Mouse (Mus musculus): Measurements from ENCODE around the gene Josd1. TPM values are rescaled to one million over a fixed set of nuclear protein-coding genes. Genes with fewer than 3 reads are reported as not detected.
"Not testable (repeated sequence)": the region's sequence is repeated elsewhere in the genome, so short reads cannot be mapped to it uniquely, and the experiment has no call there.

Josd1 gene
- total RNA-seq, 2 experiments from 2014 or later: 71.7 to 71.8 TPM

- intact Hi-C loops (cut with DNase I): no loop called here
- no peak for DNase-seq (ENCODE audit: low spot score in 2 of 2)
Observed at GRCm38 (mm10) chr15:79694512-79694911, 6.8 kb upstream of the Josd1 start.

- intact Hi-C loops (cut with DNase I): no loop called here
- DNase-seq (ENCODE audit: low spot score in 2 of 2): no peak
Observed at GRCm38 (mm10) chr15:79693740-79694139, 6.0 kb upstream of the Josd1 start.

DNA sequence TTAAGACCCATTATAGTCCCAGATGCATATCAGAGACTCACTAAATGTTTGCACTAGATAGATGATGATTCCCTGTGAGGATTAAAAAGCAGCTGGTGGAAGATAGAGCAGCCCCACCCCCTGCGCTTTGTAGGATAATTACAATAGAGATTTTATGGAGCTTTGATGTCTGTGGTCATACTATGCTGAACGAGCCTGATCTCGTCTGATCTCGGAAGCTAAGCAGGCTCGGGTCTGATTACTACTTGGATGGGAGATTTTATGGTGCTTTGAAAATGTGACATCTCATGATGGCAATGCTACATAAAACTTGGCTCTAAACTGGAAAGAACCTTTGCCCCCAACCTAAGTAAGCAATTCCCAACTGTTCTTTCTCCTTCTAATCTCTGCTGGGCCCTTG is 4.6 kb upstream of the Josd1 start:
- intact Hi-C loops (cut with DNase I): no loop called here
- no peak for DNase-seq (ENCODE audit: low spot score in 2 of 2)

DNA sequence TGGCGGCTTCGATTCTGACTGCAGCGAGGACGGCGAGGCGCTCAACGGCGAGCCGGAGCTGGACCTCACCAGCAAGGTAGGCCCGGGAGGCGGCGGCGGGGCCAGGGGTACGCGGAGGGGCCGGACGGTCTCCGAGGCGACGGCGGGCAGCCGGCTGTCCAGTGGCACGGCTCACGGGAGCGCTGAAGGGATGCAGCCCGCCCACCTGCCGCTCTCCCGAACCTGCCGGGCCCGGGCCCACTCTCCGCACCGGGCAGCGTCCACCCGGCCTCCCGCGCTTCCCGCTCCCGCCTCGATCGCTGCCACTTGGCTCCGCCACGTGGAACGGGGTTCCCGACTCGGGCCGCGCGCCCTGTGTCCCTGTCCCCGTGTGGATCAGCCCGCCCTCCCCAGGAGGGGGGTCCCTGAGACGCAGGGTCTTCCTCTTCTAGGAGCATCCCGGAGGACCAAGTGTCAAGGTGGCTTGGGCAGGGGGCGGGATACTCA is 3.3 kb upstream of the Josd1 start:
- intact Hi-C loops (cut with DNase I): no loop called here
- DNase-seq (ENCODE audit: low spot score in 2 of 2): no peak

GRCm38 (mm10) chr15:79690426-79691022 is 2.8 kb upstream of the Josd1 start, which contains the start of gene Gtpbp1:
Gtpbp1 (plus strand) TSS chr15:79690845.
- intact Hi-C loops (cut with DNase I): no loop called here
- peak; percentile 99 to 100 for DNase-seq (ENCODE audit: low spot score in 2 of 2)

GRCm38 (mm10) chr15:79689662-79690425 is 2.1 kb upstream of the Josd1 start:
- intact Hi-C loops (cut with DNase I): no loop called here
- DNase-seq (ENCODE audit: low spot score in 2 of 2): no peak

DNA sequence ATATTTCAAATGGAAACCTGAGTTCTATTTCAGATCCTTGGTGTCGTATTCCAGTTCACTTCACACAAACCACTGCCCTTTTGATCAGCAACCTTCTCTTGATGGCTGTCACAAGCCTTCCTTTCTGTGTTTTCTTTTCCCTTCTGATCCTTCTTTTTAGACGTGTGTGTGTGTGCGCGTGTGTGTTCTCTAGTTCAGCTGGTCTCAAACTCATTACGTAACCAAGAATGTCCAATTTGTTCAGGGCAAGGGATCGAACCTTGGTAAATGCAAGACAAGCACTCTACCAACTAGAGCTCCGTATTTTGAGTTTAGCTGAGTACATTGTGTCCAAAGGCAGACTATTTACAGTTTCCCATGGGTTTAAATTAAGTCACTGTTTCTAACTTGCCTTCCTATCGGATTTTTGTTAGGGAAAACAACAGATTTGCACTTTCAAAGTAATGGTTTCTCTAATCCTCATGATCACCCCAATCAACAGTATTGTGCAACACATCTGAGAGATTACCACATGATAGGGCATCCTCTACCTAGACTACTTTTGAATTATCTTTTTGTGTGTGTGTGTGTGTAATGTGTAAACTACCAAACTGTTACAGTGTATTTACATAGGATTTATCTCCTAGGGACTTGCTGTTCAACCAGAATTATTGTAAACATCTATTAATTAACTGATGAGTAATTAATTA is 693 bp upstream of the Josd1 start:
- intact Hi-C loops (cut with DNase I): loop anchor here (1.0 kb wide), 1 partner anchor 29 kb away; the partner anchor contains the start of gene Cby1
- no peak for DNase-seq (ENCODE audit: low spot score in 2 of 2)

DNA sequence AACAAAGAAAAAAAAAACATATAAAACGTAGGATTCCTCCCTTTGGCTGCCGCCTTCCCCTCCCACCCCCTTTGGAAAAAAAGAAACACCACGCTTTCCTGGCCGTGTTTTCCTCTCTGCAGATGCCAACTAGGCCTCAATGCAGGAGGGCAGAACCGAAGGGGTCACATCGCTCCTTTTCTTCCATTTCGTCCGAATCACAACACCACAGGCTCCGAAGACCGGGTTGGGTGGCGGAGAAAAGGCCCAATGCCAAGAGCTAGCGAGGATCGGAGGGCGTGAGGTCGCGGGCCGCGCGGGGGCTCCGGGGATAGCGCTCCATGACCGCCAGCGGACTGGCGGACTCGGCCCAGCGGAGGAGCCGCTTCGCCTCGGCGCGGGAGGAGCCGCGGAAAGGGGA is 544 bp downstream of the Josd1 start:
- DNase-seq (ENCODE audit: low spot score in 2 of 2): no peak
- intact Hi-C loops (cut with DNase I): no loop called here

DNA sequence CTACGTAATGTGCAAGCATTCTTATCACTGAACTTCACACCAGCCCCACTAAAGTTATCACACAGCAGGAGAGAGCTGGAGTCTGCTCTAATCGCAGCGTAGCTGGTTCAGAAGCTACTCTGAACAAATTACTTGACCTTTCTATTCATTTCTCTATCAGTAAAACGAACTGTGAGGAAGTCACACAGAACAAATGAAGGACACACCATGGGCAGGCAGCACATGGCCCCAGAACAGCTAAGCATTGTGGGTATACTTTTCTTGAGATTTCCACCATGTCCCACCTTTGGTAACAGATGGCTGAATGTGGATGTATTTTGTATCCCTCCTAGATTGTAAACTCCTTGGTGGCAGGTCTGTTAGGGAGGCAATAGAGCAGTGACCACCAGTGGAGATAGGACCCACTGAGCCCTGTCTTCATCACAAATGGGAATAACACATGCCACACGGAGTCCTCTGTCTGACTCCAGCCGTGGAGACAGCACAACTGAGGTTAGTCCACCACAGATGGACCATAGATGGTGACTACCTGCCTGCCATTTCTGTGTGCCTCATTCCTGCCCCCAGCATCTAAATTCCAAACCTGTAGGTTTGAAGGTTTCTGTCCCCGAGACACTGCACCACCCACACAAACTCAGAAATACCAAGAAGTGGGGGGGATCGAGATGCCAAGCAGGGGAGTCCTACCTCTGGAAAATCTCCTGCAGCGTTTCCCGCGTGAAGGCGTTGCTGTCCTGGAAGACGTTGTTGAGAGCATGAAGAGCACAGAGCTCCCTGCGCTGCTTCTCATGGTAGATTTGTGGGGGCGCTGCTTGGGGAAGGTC is 1.5 kb downstream of the Josd1 start:
- peak; percentile 30 to 54 for DNase-seq (ENCODE audit: low spot score in 2 of 2)
- intact Hi-C loops (cut with DNase I): no loop called here

- intact Hi-C loops (cut with DNase I): no loop called here
- DNase-seq (ENCODE audit: low spot score in 2 of 2): no peak
Observed at GRCm38 (mm10) chr15:79685141-79685641, 2.5 kb downstream of the Josd1 start.

- intact Hi-C loops (cut with DNase I): no loop called here
- no peak for DNase-seq (ENCODE audit: low spot score in 2 of 2)
Observed at GRCm38 (mm10) chr15:79684616-79685015, 3.1 kb downstream of the Josd1 start.

GRCm38 (mm10) chr15:79683707-79684465 is 3.8 kb downstream of the Josd1 start:
- peak; percentile 24 to 76 for DNase-seq (ENCODE audit: low spot score in 2 of 2)
- intact Hi-C loops (cut with DNase I): no loop called here

DNA sequence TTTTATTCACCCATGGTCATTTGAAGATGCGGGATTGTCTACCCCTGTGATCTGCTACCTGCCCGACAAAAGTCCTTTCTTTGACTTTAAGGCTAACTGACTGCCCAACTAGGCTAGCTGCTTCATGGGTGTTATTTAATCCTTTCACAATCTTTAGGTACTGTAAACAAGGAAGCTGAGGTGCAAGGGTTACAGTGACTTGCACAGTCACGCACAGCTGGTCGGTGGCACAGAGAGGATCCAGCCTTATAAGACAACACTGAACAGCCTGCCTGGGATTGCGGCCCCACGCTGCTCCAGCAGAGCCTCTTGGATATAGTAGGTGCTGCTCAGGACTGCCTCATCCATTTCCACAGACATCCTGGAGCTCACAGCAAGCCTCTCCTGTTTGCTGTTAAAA is 4.6 kb downstream of the Josd1 start:
- intact Hi-C loops (cut with DNase I): no loop called here
- no peak for DNase-seq (ENCODE audit: low spot score in 2 of 2)

DNA sequence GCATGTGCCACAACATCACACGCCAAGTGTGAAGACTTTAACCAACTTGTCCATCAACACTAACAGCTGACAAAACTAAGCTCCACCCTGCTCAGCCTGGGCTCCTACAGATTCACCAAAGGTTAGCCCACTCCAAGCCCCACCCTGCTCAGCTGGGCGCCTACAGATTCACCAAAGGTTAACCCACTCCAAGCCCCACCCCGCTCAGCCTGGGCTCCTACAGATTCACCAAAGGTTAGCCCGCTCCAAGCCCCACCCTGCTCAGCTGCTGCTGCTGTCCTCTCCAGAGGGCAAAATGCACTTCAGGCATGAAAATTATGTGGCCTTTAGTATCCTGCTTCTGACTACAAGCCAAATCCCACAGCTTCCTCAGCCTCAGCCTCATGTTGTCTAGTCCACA is 5.7 kb downstream of the Josd1 start:
- intact Hi-C loops (cut with DNase I): no loop called here

GRCm38 (mm10) chr15:79677936-79678335 is 9.8 kb downstream of the Josd1 start:
- intact Hi-C loops (cut with DNase I): no loop called here
- no peak for DNase-seq (ENCODE audit: low spot score in 2 of 2)

More for the DNA sequence above, 5.7 kb downstream of the Josd1 start:
- no peak for DNase-seq (ENCODE audit: low spot score in 2 of 2)

GRCm38 (mm10) chr15:79671828-79672348 is 15.8 kb downstream of the Josd1 start:
- intact Hi-C loops (cut with DNase I); DNase-seq (ENCODE audit: low spot score in 2 of 2): not testable (repeated sequence)

GRCm38 (mm10) chr15:79670972-79671299 is 16.8 kb downstream of the Josd1 start:
- no peak for DNase-seq (ENCODE audit: low spot score in 2 of 2)
- intact Hi-C loops (cut with DNase I): no loop called here

- intact Hi-C loops (cut with DNase I): no loop called here
- peak; percentile 88 to 94 for DNase-seq (ENCODE audit: low spot score in 2 of 2)
Observed at GRCm38 (mm10) chr15:79670249-79670971, 17.3 kb downstream of the Josd1 start, which contains the start of gene Tomm22. Tomm22 (plus strand) TSS chr15:79670861.

Data from left cerebral cortex, postnatal 25 days (tissue).